Mouse (Mus musculus): ENCODE results near the gene Bfar. TPM values are rescaled to one million over a fixed set of nuclear protein-coding genes. Genes with fewer than 3 reads are reported as not detected.

Bfar gene
- polyA plus RNA-seq (2012; rRNA removed): 44.4 and 50.2 TPM in 2 replicates

DNA sequence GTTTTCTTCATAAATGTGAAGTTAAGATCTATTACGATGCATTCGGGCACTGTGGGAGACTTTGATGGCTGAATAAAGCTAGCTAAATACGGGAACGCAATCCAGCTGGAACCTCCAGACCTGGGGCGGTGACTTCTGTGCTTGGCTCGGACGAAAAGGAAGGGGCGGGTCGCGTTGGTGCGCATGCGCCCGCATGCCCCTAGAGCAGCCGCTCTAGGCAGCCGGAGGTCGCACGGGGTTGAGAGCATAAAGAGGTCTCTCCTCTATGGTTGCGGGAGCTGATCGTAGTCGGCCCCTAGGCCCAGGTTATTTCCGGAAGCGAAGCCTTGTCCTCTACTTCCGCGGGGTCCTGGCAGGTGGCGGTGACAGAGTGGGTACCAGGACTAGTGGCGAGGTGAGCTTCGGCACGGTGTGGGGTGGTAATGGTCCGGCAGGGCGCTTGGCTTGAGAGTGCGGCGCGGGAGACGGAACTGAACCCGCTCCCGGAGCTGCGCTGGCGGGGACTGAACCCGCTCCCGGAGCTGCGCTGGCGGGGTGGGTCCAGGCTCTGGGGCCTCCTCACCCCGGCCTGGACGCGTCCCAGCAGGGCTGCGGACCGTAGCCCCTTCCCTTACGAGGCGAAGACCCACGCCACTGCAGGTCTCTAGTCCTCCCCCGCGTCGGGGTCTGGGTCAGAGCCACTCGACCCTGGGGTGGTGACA is at the start of gene Bfar, which contains the start of gene 3110001I22Rik:
Gene Bfar, plus strand, starts transcription at position 174 of the 701 bp plus-strand sequence.
Gene 3110001I22Rik, plus strand, starts transcription at position 245 of the 701 bp plus-strand sequence.

DNA sequence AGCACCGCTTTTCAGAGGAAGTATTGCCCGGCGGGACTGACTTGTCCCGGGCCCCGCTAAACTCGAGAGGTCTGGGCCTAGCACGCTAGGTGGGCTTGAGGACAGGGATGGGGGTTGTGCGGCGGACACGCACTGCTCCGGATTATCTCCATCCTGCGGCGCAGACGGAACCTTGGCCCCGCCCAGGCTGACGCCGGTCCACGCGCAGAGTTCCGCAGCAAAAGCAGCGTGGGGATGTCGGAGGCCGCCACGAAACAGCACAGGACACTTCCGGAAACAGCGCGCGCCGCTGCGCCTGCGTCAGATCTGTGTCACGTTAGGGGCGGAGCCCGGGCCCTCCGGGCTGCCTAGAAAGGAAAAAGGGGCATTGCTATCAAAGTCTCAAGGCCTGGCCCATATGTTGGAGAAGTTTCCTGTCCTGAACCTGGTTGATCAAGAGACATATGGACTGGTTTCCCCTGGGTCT is 3.7 kb upstream of the Bfar start, which contains the start of gene Parn:
Gene Parn, minus strand, starts transcription at position 293 of the 466 bp plus-strand sequence.

DNA sequence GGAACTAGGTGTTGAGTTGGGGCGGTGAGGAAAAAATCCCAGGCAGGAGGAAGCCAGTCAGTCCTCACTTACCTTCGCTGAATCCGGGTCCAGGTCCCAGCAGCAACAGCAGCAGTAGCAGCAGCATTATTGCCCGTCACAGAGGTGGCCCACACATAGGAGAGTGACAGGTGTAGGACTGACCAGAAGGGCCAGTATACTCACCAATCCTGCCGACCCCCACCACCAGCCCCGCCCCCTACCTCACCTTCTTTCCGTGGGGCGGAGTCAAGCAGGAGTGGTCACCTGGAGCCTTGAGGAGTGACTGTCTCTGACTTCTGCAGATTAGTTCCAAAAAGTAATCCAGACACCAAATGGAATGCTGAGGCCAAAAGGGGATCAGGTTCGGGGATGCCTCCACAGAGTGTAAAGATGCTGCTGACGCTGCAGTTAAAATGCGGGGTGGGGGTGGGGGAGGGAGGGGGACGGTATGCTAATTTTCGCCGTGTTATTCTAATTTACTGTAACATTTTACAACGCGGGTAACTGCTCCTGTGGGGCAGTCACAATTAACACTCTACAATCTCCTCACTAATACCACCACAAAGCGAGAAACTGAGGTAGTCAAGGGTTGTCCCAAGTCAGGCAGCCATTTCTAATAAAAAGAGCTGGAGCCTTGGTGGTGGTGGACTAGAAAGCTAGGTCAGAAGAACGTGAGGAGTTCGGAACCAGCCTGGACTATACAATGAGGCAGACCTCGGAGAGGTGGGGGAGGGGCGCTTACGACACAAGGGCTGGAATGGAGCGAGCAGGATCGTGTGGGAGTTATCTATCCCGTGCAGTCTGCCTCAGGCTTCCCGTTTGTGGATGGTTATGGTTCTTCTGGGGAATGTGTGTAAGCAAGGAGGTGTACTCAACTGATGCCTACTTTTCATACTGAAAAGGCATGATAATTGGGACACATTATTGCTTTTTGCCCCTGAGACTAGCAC is 58.9 kb downstream of the Bfar start, which contains the start of gene Pla2g10:
Gene Pla2g10, minus strand, starts transcription at position 699 of the 971 bp plus-strand sequence.

Other genes starting within 250 kb of the Bfar start
- 23.4 and 23.7 TPM in 2 replicates for gene Parn, start 3.7 kb upstream of the Bfar start, polyA plus RNA-seq (2012; rRNA removed)
- gene 3110001I22Rik, start 71 bp downstream of the Bfar start, polyA plus RNA-seq (2012; rRNA removed): 5.5 and 6.1 TPM in 2 replicates
- 0.16 and 0.36 TPM in 2 replicates for gene Pla2g10, start 59.1 kb downstream of the Bfar start, polyA plus RNA-seq (2012; rRNA removed)
- 34.9 and 36.6 TPM in 2 replicates for gene Rrn3, start 108.8 kb downstream of the Bfar start, polyA plus RNA-seq (2012; rRNA removed)
- 137 and 146 TPM in 2 replicates for gene Ntan1, start 147.0 kb downstream of the Bfar start, polyA plus RNA-seq (2012; rRNA removed)
- 65.9 and 78.2 TPM in 2 replicates for gene Pdxdc1, start 231.3 kb downstream of the Bfar start, polyA plus RNA-seq (2012; rRNA removed)
- gene Mpv17l, start 231.3 kb downstream of the Bfar start, polyA plus RNA-seq (2012; rRNA removed): 6.4 and 7.2 TPM in 2 replicates

Data from central nervous system, embryonic 14 days (tissue).